ENCODE assay signal across 8 mouse cellular contexts in the genomic region with DNA sequence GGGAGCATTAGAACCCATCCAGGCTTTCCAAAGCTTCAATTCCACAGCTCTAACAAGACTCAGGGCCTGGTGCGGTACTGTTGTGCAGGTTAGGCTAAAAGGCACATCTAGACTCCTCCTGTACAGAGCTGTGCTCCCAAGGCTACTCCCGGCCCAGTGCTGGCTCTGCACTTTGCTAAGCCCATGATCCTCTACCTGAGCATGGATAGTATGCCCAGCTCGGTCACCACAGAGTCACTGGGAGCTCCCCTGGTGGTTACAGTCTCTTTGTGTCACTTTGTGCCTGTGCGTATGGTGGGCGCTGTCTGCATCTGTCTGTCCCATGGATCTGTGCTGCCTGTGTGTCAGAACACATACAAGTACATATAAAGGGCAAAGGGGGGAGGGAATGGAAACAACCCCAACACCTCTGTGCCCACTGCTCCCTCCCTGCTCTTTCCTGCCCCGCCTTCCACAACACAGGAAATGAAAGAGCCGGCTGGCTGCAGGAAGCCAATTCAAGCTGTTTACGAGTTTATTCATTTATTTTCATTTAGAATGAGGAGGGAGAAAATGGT. TPM values are rescaled to one million over a fixed set of nuclear protein-coding genes. Genes with fewer than 3 reads are reported as not detected.
A peak's percentile ranks its signal among the peaks of the same experiment; 100 is the strongest.
DNase-seq lines count a peak whose midpoint lies in the region; ATAC-seq lines count a peak whose summit lies in the region.

No protein-coding gene starts in this region.

- no peaks in the 10 kb centered on the region for H3K27me3 ChIP-seq in hindbrain, embryonic 10.5 days (ENCODE audit: insufficient read depth, poor library complexity, severe bottlenecking)
- H3K27me3 ChIP-seq in limb, embryonic 13.5 days = no peaks in the 10 kb centered on the region
- no peaks in the 10 kb centered on the region for H3K27me3 ChIP-seq in midbrain, embryonic 14.5 days (ENCODE audit: control insufficient read depth, insufficient read depth, low read length)

- ATAC-seq in erythroid progenitor cell, adult 5-6 weeks (replicated peaks; ENCODE audit: low FRiP score, poor library complexity, severe bottlenecking) = 0 out of 2 replicates have a peak, but pooled peaks have one; percentile 0
- ATAC-seq in limb, embryonic 13.5 days (ENCODE audit: low FRiP score, low read depth) = peak; percentile 75
- peak; percentile 22; the same call in 1 of the 2 replicates for ATAC-seq in midbrain, embryonic 14.5 days (ENCODE audit: low FRiP score, low TSS enrichment)

- peaks cover 50% of the 10 kb centered on the region for H3K4me1 ChIP-seq in hindbrain, embryonic 10.5 days (replicated peaks)
- H3K4me1 ChIP-seq in limb, embryonic 13.5 days = peaks cover 69% of the 10 kb centered on the region
- H3K4me1 ChIP-seq in midbrain, embryonic 14.5 days (ENCODE audit: control insufficient read depth, insufficient read depth, low read length) = peaks cover 17% of the 10 kb centered on the region

- H3K27ac ChIP-seq in hindbrain, embryonic 10.5 days = peak overlapping the region; percentile 79
- peak overlapping the region; percentile 99 for H3K27ac ChIP-seq in limb, embryonic 13.5 days
- 0 out of 2 replicates have a peak overlapping the region, but pooled peaks have one; percentile 41 for H3K27ac ChIP-seq in midbrain, embryonic 14.5 days (replicated peaks; ENCODE audit: low read depth, low read length)

- peak; percentile 40 for DNase-seq in ovary, adult 18-20 months (ENCODE audit: low spot score)
- no peak for DNase-seq in ovary, postnatal 14 days (ENCODE audit: low spot score)
- DNase-seq in hindbrain, embryonic 10.5 days (ENCODE audit: low spot score) = no peak
- no peak for DNase-seq in midbrain, embryonic 14.5 days
- peak; percentile 79 for DNase-seq in thymus, postnatal 25 days
- DNase-seq in frontal cortex, postnatal 25 days (ENCODE audit: low spot score in 2 of 2) = no peak

- WGBS in hindbrain, embryonic 10.5 days = 70% methylated on average over 8 of the region's 8 CpGs
- WGBS in limb, embryonic 13.5 days = 13% methylated on average over 8 of the region's 8 CpGs
- 73% methylated on average over 8 of the region's 8 CpGs for WGBS in midbrain, embryonic 14.5 days

- peak overlapping the region; percentile 16; the same call in 1 of the 2 replicates for H3K4me3 ChIP-seq in hindbrain, embryonic 10.5 days
- peak overlapping the region; percentile 7; the same call in 1 of the 2 replicates for H3K4me3 ChIP-seq in limb, embryonic 13.5 days
- H3K4me3 ChIP-seq in midbrain, embryonic 14.5 days (replicated peaks; ENCODE audit: low read depth, low read length) = no peak overlapping the region

- H3K9ac ChIP-seq in limb, embryonic 13.5 days = no peak overlapping the region
- H3K9ac ChIP-seq in midbrain, embryonic 14.5 days (replicated peaks; ENCODE audit: low read length) = no peak overlapping the region

- no peaks in the 10 kb centered on the region for H3K9me3 ChIP-seq in hindbrain, embryonic 10.5 days
- no peaks in the 10 kb centered on the region for H3K9me3 ChIP-seq in limb, embryonic 13.5 days
- no peaks in the 10 kb centered on the region for H3K9me3 ChIP-seq in midbrain, embryonic 14.5 days (ENCODE audit: control insufficient read depth, low read length)

- peak overlapping the region; percentile 55 for H3K4me2 ChIP-seq in limb, embryonic 13.5 days (replicated peaks)
- H3K4me2 ChIP-seq in midbrain, embryonic 14.5 days (ENCODE audit: low read length) = no peak overlapping the region

- no peaks in the 10 kb centered on the region for H3K36me3 ChIP-seq in hindbrain, embryonic 10.5 days
- no peaks in the 10 kb centered on the region for H3K36me3 ChIP-seq in limb, embryonic 13.5 days
- no peaks in the 10 kb centered on the region for H3K36me3 ChIP-seq in midbrain, embryonic 14.5 days (ENCODE audit: control insufficient read depth, insufficient read depth, low read length)

RNA-seq across cellular contexts. Expression of a gene that starts 3.6 kb away (rescaled TPM):
- 69.6 and 81.1 TPM in 2 replicates for total RNA-seq in erythroid progenitor cell, adult 5-6 weeks (2015; ENCODE audit: low replicate concordance)
- 47.7 and 48.9 TPM in 2 replicates for total RNA-seq in erythroid progenitor cell, adult 5-6 weeks (2017; ENCODE audit: low replicate concordance)
- polyA plus RNA-seq in hindbrain, embryonic 10.5 days (2016; fragmentation: Nextera tagmentation; extraction: Ambion mirVana) = 5.2 and 6.1 TPM in 2 replicates
- 3.4 and 5.2 TPM in 2 replicates for polyA plus RNA-seq in limb, embryonic 13.5 days (2015; fragmentation: Nextera tagmentation; extraction: Ambion mirVana)
- polyA plus RNA-seq in midbrain, embryonic 14.5 days (2014; fragmentation: Nextera tagmentation; extraction: Ambion mirVana) = 0.27 and 0.57 TPM in 2 replicates

RNA-seq across cellular contexts. Expression of a gene that starts 39.4 kb away (rescaled TPM):
- total RNA-seq in erythroid progenitor cell, adult 5-6 weeks (2015; ENCODE audit: low replicate concordance) = 1.4 TPM in 1 of 2 replicates, not detected in the other
- total RNA-seq in erythroid progenitor cell, adult 5-6 weeks (2017; ENCODE audit: low replicate concordance) = not detected in 2 replicates
- 0.46 and 0.78 TPM in 2 replicates for polyA plus RNA-seq in hindbrain, embryonic 10.5 days (2016; fragmentation: Nextera tagmentation; extraction: Ambion mirVana)
- polyA plus RNA-seq in limb, embryonic 13.5 days (2015; fragmentation: Nextera tagmentation; extraction: Ambion mirVana) = 0.75 and 1.4 TPM in 2 replicates
- polyA plus RNA-seq in midbrain, embryonic 14.5 days (2014; fragmentation: Nextera tagmentation; extraction: Ambion mirVana) = 0.47 and 0.61 TPM in 2 replicates

RNA-seq across cellular contexts. Expression of a gene that starts 44.1 kb away (rescaled TPM):
- total RNA-seq in erythroid progenitor cell, adult 5-6 weeks (2015; ENCODE audit: low replicate concordance) = 102 and 110 TPM in 2 replicates
- total RNA-seq in erythroid progenitor cell, adult 5-6 weeks (2017; ENCODE audit: low replicate concordance) = 92.2 and 202 TPM in 2 replicates
- polyA plus RNA-seq in hindbrain, embryonic 10.5 days (2016; fragmentation: Nextera tagmentation; extraction: Ambion mirVana) = 238 and 265 TPM in 2 replicates
- polyA plus RNA-seq in limb, embryonic 13.5 days (2015; fragmentation: Nextera tagmentation; extraction: Ambion mirVana) = 532 and 537 TPM in 2 replicates
- 316 and 322 TPM in 2 replicates for polyA plus RNA-seq in midbrain, embryonic 14.5 days (2014; fragmentation: Nextera tagmentation; extraction: Ambion mirVana)

Comparison
In these comparisons a context has a peak if more than half of its experiments do, and no peak if none do; other contexts are left out.
1. DNase-seq: peak in ovary, adult 18-20 months (single experiment) and thymus, postnatal 25 days (single experiment); none in ovary, postnatal 14 days (single experiment), hindbrain, embryonic 10.5 days (single experiment), midbrain, embryonic 14.5 days (single experiment) and frontal cortex, postnatal 25 days (0 of 2).
2. ATAC-seq: peak in every context shown above with its lines; median percentile 75 in limb, embryonic 13.5 days; 22 in midbrain, embryonic 14.5 days; 0 in erythroid progenitor cell, adult 5-6 weeks.
3. H3K27ac ChIP-seq: peak in every context shown above with its lines; median percentile 99 in limb, embryonic 13.5 days; 79 in hindbrain, embryonic 10.5 days; 41 in midbrain, embryonic 14.5 days.